Mouse (Mus musculus) small intestine, adult 2 months (tissue): ENCODE results near the gene Cacnb3.

Source experiments
- CTCF ChIP-seq: fragments of 200-500 bp; IDR thresholded peaks from 2 replicates; pipeline ENCODE4 v1.5.1; 2012; ENCODE audit warnings: low read depth, mild to moderate bottlenecking, control low read depth, inconsistent platforms, low read length, moderate library complexity, mixed read lengths; ENCODE audit not compliant: insufficient replicate concordance, insufficient read length; ENCODE audit errors: extremely low read depth
- POLR2A ChIP-seq: fragments of 200-500 bp; IDR thresholded peaks from 2 replicates; pipeline ENCODE4 v1.6.1; 2012; ENCODE audit warnings: low read depth, mild to moderate bottlenecking, control low read depth, inconsistent platforms, low read length, moderate library complexity

GRCm38 (mm10) chr15:98632921-98633320 lies 2.3 kb downstream of the Cacnb3 start:
- TF ChIP-seq CTCF (no peak), POLR2A (no peak)
